Mouse (Mus musculus) gonadal fat pad, adult 2 months (tissue): ENCODE data around the gene Asb15. TPM values are rescaled to one million over a fixed set of nuclear protein-coding genes. Genes with fewer than 3 reads are reported as not detected.

Experiments
- DNase-seq: peaks from one replicate; pipeline ENCODE4 v3.0.0-alpha.2; 2012; ENCODE audit warnings: low read depth
- polyA plus RNA-seq: library from polyadenylated mRNA; depleted of rRNA; stranded (reverse); fragments of >200 nt; gene quantifications from 2 replicates; pipeline ENCODE4 v1.2.3, GENCODE M21; 2012; rRNA removed

Asb15 gene
- polyA plus RNA-seq, 1 experiment: 0.41 TPM

- no peak for DNase-seq
Observed at GRCm38 (mm10) chr6:24607531-24607930, 79.6 kb downstream of the Asb15 start.

DNA sequence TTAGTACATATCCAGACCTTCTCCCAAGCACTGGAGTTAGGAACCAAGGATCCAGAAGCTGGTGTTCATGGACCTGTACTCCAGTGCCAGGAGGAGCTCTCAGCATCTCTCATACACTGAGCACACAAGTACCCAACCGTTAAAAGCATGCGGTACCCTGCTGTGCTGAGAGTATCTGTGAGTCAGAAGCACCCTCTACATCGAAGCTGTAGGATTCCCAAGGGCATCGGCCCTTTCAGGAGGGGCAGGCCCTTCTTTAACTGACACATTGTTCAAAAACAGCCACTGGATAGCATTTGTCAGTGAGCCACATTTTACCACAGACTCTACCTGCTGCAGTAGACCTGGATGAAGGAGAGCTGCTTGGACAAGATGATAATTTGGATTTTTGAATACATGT, 80.2 kb downstream of the Asb15 start:
- DNase-seq: no peak

- no peak for DNase-seq
Observed at GRCm38 (mm10) chr6:24608682-24609081, 80.7 kb downstream of the Asb15 start.

DNA sequence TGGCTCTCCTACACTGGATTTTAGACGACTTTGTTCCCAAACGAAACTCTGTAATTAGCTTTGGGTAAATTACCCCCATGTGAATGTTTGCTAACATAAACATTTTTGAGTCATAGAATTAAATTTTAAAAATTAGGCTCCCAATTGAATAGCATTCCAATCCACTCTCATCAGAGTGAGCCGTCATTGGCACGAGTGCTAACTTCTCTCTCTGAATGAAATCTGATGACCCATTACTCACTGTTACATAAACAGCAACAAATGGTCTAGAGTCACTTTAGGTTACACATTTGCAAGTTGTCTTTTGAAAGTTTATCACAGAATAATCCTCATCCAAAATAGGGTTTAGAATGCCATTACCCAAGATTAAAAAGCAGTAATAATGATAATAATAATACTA, 81.6 kb downstream of the Asb15 start:
- DNase-seq: no peak

GRCm38 (mm10) chr6:24610358-24610757, 82.4 kb downstream of the Asb15 start:
- no peak for DNase-seq

GRCm38 (mm10) chr6:24612074-24612755, 84.3 kb downstream of the Asb15 start:
- DNase-seq: no peak

GRCm38 (mm10) chr6:24613346-24613745, 85.4 kb downstream of the Asb15 start:
- no peak for DNase-seq

DNA sequence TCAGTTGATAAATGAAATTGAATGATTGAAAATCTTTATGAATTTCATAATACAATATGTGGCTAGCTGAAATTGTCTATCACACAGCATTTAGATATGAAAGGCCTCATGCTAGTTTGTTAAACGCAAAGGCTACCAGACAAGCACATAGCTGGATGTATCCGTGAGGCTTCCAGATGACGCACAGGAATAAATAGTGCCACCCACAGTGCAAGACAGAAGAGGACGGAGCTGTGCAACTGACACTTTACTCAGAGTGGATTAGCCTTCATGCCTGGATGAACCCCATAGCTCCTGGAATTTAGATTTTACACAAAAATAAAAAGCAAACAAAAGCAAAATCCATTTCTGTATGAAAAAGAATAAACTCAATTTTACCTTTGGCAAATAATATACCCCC, 86.0 kb downstream of the Asb15 start:
- no peak for DNase-seq

- no peak for DNase-seq
Observed at GRCm38 (mm10) chr6:24616746-24617145, 88.8 kb downstream of the Asb15 start.

DNA sequence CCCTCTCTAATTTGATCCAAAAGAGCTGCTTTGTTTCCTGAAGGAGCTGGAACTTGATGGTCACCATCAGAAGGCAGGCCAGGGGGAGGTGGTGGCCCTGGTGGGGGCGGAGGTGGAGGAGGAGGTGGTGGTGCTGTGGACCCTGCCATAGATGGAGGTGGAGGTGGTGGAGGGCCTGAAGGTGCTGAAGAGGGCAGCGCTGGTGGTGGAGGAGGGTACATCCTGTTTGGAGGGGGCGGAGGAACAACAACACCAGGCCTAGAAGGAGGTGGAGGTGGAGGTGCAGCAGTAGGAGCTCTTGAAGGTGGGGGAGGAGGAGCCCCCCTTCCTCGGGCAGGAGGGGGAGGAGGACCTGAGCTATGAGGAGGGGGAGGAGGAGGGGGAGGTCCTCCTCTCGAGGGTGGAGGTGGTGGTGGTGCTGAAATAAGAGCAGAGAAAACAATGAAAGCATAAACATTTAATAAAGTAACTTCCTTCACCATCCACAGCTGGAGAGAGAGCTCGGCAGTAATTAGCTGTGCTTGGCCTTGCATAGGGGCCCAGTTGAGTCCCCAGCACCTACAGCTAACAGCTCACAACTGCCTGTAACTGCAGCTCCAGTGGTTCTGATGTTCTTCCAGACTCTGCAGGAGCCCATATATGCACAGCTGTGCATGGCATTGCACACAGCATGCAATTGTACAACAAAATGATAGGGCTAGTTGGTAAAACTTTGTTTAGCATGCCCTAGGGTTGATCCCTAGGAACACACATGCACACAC, 91.5 kb downstream of the Asb15 start:
- no peak for DNase-seq

DNA sequence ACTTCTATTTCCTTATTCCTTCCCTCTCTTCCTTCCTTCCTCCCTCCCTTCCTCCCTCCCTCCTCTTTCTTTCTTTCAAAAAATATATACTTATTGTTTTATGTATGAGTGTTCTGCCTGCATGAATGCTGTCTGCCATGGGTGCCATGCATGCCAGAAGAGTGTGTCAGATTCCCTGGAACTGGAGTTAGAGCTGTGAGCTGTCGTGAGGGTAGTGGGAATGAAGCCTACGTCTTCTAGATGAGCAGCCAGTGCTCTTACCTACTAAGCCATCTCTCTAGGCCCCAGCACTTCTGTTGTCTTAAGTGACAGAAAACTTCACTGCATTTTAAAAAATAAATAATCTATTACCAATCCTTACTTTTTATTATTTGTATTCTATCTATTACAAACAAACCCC, 93.0 kb downstream of the Asb15 start:
- no peak for DNase-seq

- DNase-seq: no peak
Observed at GRCm38 (mm10) chr6:24622098-24622497, 94.2 kb downstream of the Asb15 start.

Other genes with a start within 250 kb of the Asb15 start
- gene Iqub, start 13.1 kb upstream of the Asb15 start, polyA plus RNA-seq: 0.23 and 0.30 TPM in 2 replicates
- gene Ndufa5, start 131 bp upstream of the Asb15 start, polyA plus RNA-seq: 4.0 and 4.6 TPM in 2 replicates
- 0.16 TPM in 1 of 2 replicates, not detected in the other for gene Lmod2, start 69.6 kb downstream of the Asb15 start, polyA plus RNA-seq
- 21.8 and 57.0 TPM in 2 replicates for gene Wasl, start 136.9 kb downstream of the Asb15 start, polyA plus RNA-seq
- gene Hyal6, start 205.1 kb downstream of the Asb15 start, polyA plus RNA-seq: 0.06 TPM in 1 of 2 replicates, not detected in the other
- gene Hyal4, start 220.2 kb downstream of the Asb15 start, polyA plus RNA-seq: not detected in 2 replicates